Mouse (Mus musculus) thymus, adult 2 months (tissue): ENCODE measurements around the gene Gm35315. TPM values are rescaled to one million over a fixed set of nuclear protein-coding genes. Genes with fewer than 3 reads are reported as not detected.
"Not testable (repeated sequence)": the region's sequence is repeated elsewhere in the genome, so short reads cannot be mapped to it uniquely, and the experiment has no call there.

Experiments used
- DNase-seq: peaks from one replicate; pipeline ENCODE4 v3.0.0; 2021
- H3K27ac ChIP-seq: fragments of 200-500 bp; 2 replicates; pipeline ENCODE4 v1.5.1; 2012; ENCODE audit warnings: low read length, control low read depth; ENCODE audit not compliant: control insufficient read depth, insufficient read depth
- H3K27me3 ChIP-seq: fragments of 200-500 bp; 2 replicates; pipeline ENCODE4 v1.6.1; 2012; ENCODE audit warnings: mild to moderate bottlenecking, low read length, moderate library complexity, mixed read lengths; ENCODE audit not compliant: control insufficient read depth, insufficient read depth
- H3K36me3 ChIP-seq: fragments of 200-500 bp; 2 replicates; pipeline ENCODE4 v1.6.1; 2012; ENCODE audit warnings: mild to moderate bottlenecking, low read length, moderate library complexity; ENCODE audit not compliant: control insufficient read depth, insufficient read depth
- H3K4me1 ChIP-seq: fragments of 200-500 bp; replicated peaks from 2 replicates; pipeline ENCODE4 v1.6.1; 2012; ENCODE audit warnings: low read length; ENCODE audit not compliant: control insufficient read depth, insufficient read depth
- H3K4me3 ChIP-seq: fragments of 200-500 bp; 2 replicates; pipeline ENCODE4 v1.5.1; 2012; ENCODE audit warnings: mild to moderate bottlenecking, low read length, control low read depth, moderate library complexity; ENCODE audit not compliant: control insufficient read depth, insufficient read depth
- CTCF ChIP-seq: fragments of 200-500 bp; IDR thresholded peaks from 2 replicates; pipeline ENCODE4 v1.5.1; 2012; ENCODE audit warnings: mild to moderate bottlenecking, control low read depth, low read length, moderate library complexity, borderline replicate concordance; ENCODE audit not compliant: control insufficient read depth, poor library complexity, insufficient read depth; ENCODE audit errors: extremely low read depth
- POLR2A ChIP-seq: fragments of 200-500 bp; IDR thresholded peaks from 2 replicates; pipeline ENCODE4 v1.6.1; 2012; ENCODE audit warnings: mild to moderate bottlenecking, low read length, control low read depth, moderate library complexity; ENCODE audit not compliant: control insufficient read depth, poor library complexity, insufficient read depth; ENCODE audit errors: extremely low read depth
- WGBS: fragments of 180-500 bp; shearing (Covaris S2); methylation state at CpG from one replicate; pipeline ENCODE4 v1.1.7; 2018; 5-methylcytosine and 5-hydroxymethylcytosine counted together
- polyA plus RNA-seq: library from polyadenylated mRNA; depleted of rRNA; stranded (reverse); fragments of >200 nt; gene quantifications from 2 replicates; pipeline ENCODE4 v1.2.3, GENCODE M21; 2012; rRNA removed

The Gm35315 gene
- polyA plus RNA-seq, 1 experiment, result 0.30 TPM

DNA sequence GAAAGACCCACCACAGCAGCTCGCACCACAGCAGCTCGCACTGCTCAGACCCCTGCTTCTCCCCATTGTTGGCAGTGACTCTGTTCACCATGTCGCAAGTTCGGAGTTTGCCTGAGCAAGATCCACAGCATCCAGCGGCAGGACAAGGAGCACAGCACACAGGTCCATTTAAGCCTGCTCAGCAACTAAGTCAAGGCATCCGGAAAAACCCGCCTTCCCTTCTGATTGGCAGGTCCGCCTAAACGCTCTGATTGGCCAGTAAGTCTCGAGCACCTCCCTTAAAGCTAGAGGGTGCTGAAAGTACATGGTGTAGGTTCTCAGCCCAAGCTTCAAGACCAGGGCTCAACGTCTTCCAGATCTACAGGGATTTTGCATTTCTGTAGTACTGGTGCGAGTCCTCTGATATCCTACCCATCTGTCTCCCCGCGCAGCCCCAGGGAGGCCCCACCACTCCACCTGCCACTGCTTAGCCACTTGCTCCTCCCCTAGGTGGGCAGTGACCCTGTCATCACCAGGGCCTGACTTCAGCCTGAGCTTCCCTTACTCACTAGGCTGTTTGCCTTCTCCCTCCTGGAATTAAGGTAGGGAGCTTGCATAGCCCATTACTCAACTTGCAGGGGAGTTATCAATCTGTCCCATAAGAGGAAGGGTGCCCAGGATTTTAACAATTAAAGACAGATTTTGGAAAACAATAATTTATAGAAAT lies 7.9 kb downstream of the Gm35315 start:
- no peaks in the 10 kb centered on the region for H3K36me3 ChIP-seq
- H3K27ac ChIP-seq, result no peak overlapping the region
- DNase-seq, result no peak
- TF ChIP-seq CTCF (no peak), POLR2A (no peak)
- 95% methylated on average over 14 of the region's 14 CpGs for WGBS
- no peak overlapping the region for H3K4me3 ChIP-seq
- no peaks in the 10 kb centered on the region for H3K4me1 ChIP-seq
- no peaks in the 10 kb centered on the region for H3K27me3 ChIP-seq

DNA sequence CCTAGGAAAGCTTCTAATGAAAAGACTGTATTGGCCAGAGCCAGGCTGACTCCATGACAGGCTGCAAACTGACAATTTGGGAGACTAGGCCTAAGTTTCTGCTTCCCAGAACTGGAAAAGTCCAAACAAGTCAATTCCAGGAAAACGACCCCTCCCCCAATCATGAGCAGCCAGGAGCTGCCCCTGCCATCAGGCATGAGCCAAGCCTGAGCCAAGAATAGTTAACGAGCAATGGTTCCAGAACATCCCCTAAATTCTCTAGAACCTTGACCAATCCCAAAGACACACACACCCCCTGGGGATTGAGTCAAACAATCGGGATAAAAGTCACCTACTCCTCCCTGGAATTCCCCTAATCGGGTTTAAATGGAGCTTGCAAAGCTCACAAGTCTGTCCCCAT lies 11.3 kb downstream of the Gm35315 start:
- Histone ChIP-seq H3K4me1 (no peaks in the 10 kb centered on the region), H3K36me3 (no peaks in the 10 kb centered on the region), H3K27ac (no peak overlapping the region), H3K27me3 (no peaks in the 10 kb centered on the region), H3K4me3 (no peak overlapping the region)
- TF ChIP-seq POLR2A, result no peak
- no peak for TF ChIP-seq CTCF
- WGBS, result 96% methylated on average over 4 of the region's 4 CpGs
- no peak for DNase-seq

DNA sequence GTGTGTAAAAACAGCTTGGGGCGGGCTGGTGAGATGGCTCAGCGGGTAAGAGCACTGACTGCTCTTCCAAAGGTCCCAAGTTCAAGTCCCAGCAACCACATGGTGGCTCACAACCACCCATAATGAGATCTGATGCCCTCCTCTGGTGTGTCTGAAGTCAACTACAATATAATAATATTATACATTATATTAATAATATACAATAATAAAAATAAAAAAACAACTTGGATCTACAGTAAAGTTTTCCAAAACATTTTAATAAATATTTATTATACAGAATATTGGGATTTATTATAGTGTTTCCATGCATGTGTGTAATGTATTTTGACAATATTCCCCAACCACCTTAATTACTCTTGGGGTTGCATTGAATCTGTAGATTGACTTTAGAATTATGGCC lies 21.8 kb downstream of the Gm35315 start, which contains the start of gene Gm17655:
Gm17655 (minus strand) TSS at position 101 of the 400 bp plus-strand sequence.
- not testable (repeated sequence) for H3K27ac ChIP-seq, H3K36me3 ChIP-seq, H3K4me3 ChIP-seq, DNase-seq, H3K27me3 ChIP-seq, H3K4me1 ChIP-seq
- WGBS, result 96% methylated on average over 2 of the region's 2 CpGs

DNA sequence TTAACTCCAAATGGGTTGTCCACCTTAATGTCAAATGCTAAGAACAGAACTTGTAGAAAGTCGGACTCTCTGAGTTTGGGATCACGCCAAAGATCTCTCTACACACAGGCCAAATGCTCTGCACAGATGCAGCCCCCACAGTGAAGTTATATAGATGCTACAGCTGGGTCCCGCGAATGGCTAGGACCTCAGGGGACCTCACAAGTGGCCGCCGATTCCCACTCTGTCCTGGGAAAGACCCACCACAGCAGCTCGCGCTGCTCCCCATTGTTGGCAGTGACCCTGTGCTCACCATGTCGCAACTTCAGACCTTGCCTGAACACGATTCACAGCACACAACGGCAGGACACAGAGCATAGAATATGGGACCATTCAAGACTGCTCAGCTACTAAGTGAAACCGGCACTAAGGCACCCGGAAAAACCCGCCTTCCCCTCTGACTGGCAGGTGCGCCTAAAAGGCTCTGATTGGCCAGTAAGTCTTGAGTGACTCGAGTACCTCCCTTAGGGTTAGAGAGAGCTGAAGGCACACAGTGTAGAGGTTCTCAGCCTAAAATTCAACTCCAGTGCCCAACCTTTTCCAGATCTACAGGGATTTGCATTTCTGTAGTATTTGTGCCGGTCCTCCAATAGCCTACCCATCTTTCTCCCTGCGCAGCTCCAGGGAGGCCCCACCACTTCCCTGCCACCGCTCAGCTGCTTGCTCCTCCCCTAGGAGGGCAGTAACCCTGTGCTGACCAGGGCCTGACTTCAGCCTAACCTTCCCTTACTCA lies 36.4 kb downstream of the Gm35315 start:
- peak; percentile 41; the same call in 1 of the 2 replicates for TF ChIP-seq POLR2A
- TF ChIP-seq CTCF, result no peak
- WGBS, result 1% methylated on average over 19 of the region's 19 CpGs
- Histone ChIP-seq H3K27ac (peak overlapping the region; percentile 16; the same call in 1 of the 2 replicates), H3K4me3 (peak overlapping the region; percentile 94), H3K36me3 (no peaks in the 10 kb centered on the region), H3K4me1 (no peaks in the 10 kb centered on the region), H3K27me3 (no peaks in the 10 kb centered on the region)
- DNase-seq, result peak; percentile 85

Other genes starting within 250 kb of the Gm35315 start
- 2.5 and 4.1 TPM in 2 replicates for gene Gm15446, start 171.0 kb downstream of the Gm35315 start, polyA plus RNA-seq
- gene Zfp932, start 97.9 kb downstream of the Gm35315 start, polyA plus RNA-seq, result 5.0 and 6.4 TPM in 2 replicates
- gene Gm17655, start 21.9 kb downstream of the Gm35315 start, polyA plus RNA-seq, result 0.32 and 0.98 TPM in 2 replicates
- 3.9 and 5.0 TPM in 2 replicates for gene Plcxd1, start 5.5 kb upstream of the Gm35315 start, polyA plus RNA-seq
- 260 and 301 TPM in 2 replicates for gene Gtpbp6, start 13.8 kb upstream of the Gm35315 start, polyA plus RNA-seq
- 0.73 and 0.80 TPM in 2 replicates for gene Zfp605, start 15.7 kb upstream of the Gm35315 start, polyA plus RNA-seq
- gene Chfr, start 41.4 kb upstream of the Gm35315 start, polyA plus RNA-seq, result 180 and 185 TPM in 2 replicates
- gene Golga3, start 82.3 kb upstream of the Gm35315 start, polyA plus RNA-seq, result 11.5 and 12.3 TPM in 2 replicates
- 12.9 and 13.5 TPM in 2 replicates for gene Ankle2, start 136.6 kb upstream of the Gm35315 start, polyA plus RNA-seq
- gene Pgam5, start 175.5 kb upstream of the Gm35315 start, polyA plus RNA-seq, result 38.0 and 40.8 TPM in 2 replicates
- 3.5 and 4.7 TPM in 2 replicates for gene Pxmp2, start 191.8 kb upstream of the Gm35315 start, polyA plus RNA-seq
- 27.5 and 36.4 TPM in 2 replicates for gene Pole, start 191.9 kb upstream of the Gm35315 start, polyA plus RNA-seq
- gene P2rx2, start 248.8 kb upstream of the Gm35315 start, polyA plus RNA-seq, result 0.77 and 0.84 TPM in 2 replicates